Mouse (Mus musculus) adrenal gland (tissue): ENCODE results near the gene Gm8374.
"Not testable (repeated sequence)": the region's sequence is repeated elsewhere in the genome, so short reads cannot be mapped to it uniquely, and the experiment has no call there.

Experiments
- intact Hi-C: fragments of 180-260 bp; cut with DNase I; formaldehyde crosslinking; loops from one replicate; pipeline ENCODE4 v1.15.1; 2025
- long read RNA-seq, 2 experiments: library from polyadenylated mRNA; unstranded; transcript quantifications; one replicate each; pipeline ENCODE4 v2.0.0; 2020; ENCODE audit warnings: borderline replicate concordance in 1 of 2; ENCODE audit not compliant: insufficient replicate concordance in 1 of 2

The Gm8374 gene
- long read RNA-seq, experiment 1 = 0 reads
- long read RNA-seq, experiment 2 = 0 reads

GRCm38 (mm10) chr14:7365034-7365433, at the start of gene Gm8374:
Gene Gm8374, minus strand, starts transcription at chr14:7365134.
- intact Hi-C loops = not testable (repeated sequence)

GRCm38 (mm10) chr14:7332295-7332694, 32.6 kb downstream of the Gm8374 start, which contains the start of gene Gm5797:
Gene Gm5797, minus strand, starts transcription at chr14:7332395.
- intact Hi-C loops = not testable (repeated sequence)

- intact Hi-C loops = not testable (repeated sequence)
Measured at GRCm38 (mm10) chr14:7315093-7315492, 49.8 kb downstream of the Gm8374 start.

GRCm38 (mm10) chr14:7314661-7315060, 50.3 kb downstream of the Gm8374 start, which contains the start of gene Gm3739:
Gene Gm3739, minus strand, starts transcription at chr14:7315049.
- intact Hi-C loops = not testable (repeated sequence)
